Mouse (Mus musculus): ENCODE results near the gene Prss3. TPM values are rescaled to one million over a fixed set of nuclear protein-coding genes. Genes with fewer than 3 reads are reported as not detected.
"Not testable (repeated sequence)": the region's sequence is repeated elsewhere in the genome, so short reads cannot be mapped to it uniquely, and the experiment has no call there.

The Prss3 gene
- polyA plus RNA-seq (2014; fragmentation: Nextera tagmentation; extraction: Ambion mirVana): not detected in 2 replicates

GRCm38 (mm10) chr6:41377578-41377977 lies at the start of gene Prss3:
TSS of gene Prss3 (minus strand) at chr6:41377678.
- not testable (repeated sequence) for H3K27ac ChIP-seq (ENCODE audit: low read depth, low read length); H3K4me1 ChIP-seq (ENCODE audit: control insufficient read depth, insufficient read depth, low read length); H3K4me2 ChIP-seq (ENCODE audit: low read depth, low read length); H3K9me3 ChIP-seq (ENCODE audit: control insufficient read depth, low read length); H3K36me3 ChIP-seq (ENCODE audit: control insufficient read depth, insufficient read depth, low read length); H3K9ac ChIP-seq (replicated peaks; ENCODE audit: low read depth, low read length); H3K4me3 ChIP-seq (ENCODE audit: low read depth, low read length); H3K27me3 ChIP-seq (ENCODE audit: control insufficient read depth, insufficient read depth, low read length); ATAC-seq (ENCODE audit: low read depth)

- not testable (repeated sequence) for H3K36me3 ChIP-seq (ENCODE audit: control insufficient read depth, insufficient read depth, low read length); H3K9me3 ChIP-seq (ENCODE audit: control insufficient read depth, low read length); H3K4me2 ChIP-seq (ENCODE audit: low read depth, low read length); H3K9ac ChIP-seq (replicated peaks; ENCODE audit: low read depth, low read length); H3K4me1 ChIP-seq (ENCODE audit: control insufficient read depth, insufficient read depth, low read length); H3K4me3 ChIP-seq (ENCODE audit: low read depth, low read length); H3K27me3 ChIP-seq (ENCODE audit: control insufficient read depth, insufficient read depth, low read length); H3K27ac ChIP-seq (ENCODE audit: low read depth, low read length); ATAC-seq (ENCODE audit: low read depth)
These were observed 14.6 kb upstream of the Prss3 start, which contains the start of gene Gm5771 for GRCm38 (mm10) chr6:41392056-41392455. TSS of gene Gm5771 (plus strand) at chr6:41392356.

DNA sequence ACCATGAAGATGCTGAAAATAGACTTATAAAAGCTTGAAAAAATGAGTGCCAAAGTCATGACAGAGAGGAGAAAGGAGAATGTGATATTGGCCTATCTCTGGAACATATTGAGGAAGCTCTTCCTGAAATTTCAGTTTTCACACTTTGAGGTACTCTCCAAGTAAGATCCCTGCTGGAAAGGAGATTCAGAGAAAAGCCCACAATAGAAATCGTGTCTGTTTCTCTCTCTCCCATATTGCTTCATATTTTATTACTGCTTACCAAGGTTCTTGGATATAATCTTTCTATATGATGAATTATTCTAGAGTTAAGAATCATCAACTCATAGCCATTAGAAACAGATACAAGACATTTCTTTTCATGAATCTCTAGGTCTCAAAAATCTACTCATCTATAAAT lies 14.2 kb upstream of the Prss3 start:
- WGBS: 84% methylated on average over 1 of the region's 1 CpGs
- not testable (repeated sequence) for H3K9me3 ChIP-seq (ENCODE audit: control insufficient read depth, low read length); ATAC-seq (ENCODE audit: low read depth); H3K27ac ChIP-seq (ENCODE audit: low read depth, low read length); H3K9ac ChIP-seq (replicated peaks; ENCODE audit: low read depth, low read length); H3K4me1 ChIP-seq (ENCODE audit: control insufficient read depth, insufficient read depth, low read length); H3K4me3 ChIP-seq (ENCODE audit: low read depth, low read length); H3K36me3 ChIP-seq (ENCODE audit: control insufficient read depth, insufficient read depth, low read length); H3K27me3 ChIP-seq (ENCODE audit: control insufficient read depth, insufficient read depth, low read length); H3K4me2 ChIP-seq (ENCODE audit: low read depth, low read length)

DNA sequence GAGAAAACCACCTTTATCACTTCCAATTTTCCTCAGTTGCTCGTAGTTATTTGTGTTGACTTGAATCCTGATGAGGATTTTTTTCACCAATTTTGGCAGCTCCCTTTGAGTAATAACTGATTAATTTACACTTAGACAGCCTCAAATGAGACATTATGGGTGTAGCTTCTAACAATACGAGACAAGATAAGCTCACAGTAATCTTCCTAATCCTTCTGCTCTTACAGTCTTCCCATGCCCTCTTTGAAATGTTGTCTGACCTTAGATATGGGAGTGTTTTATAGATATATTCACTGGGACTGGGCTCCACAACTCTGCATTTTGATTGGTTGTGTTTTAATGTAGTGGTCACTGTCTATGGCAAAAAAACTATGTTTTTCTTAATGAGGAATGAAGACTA lies 9.3 kb upstream of the Prss3 start:
- no peak overlapping the region for H3K9ac ChIP-seq (replicated peaks; ENCODE audit: low read depth, low read length)
- H3K4me2 ChIP-seq (ENCODE audit: low read depth, low read length): no peak overlapping the region
- 96% methylated on average over 2 of the region's 2 CpGs for WGBS
- H3K4me1 ChIP-seq (ENCODE audit: control insufficient read depth, insufficient read depth, low read length): no peaks in the 10 kb centered on the region
- no peaks in the 10 kb centered on the region for H3K36me3 ChIP-seq (ENCODE audit: control insufficient read depth, insufficient read depth, low read length)
- ATAC-seq (ENCODE audit: low read depth): no peak
- no peak overlapping the region for H3K27ac ChIP-seq (ENCODE audit: low read depth, low read length)
- H3K4me3 ChIP-seq (ENCODE audit: low read depth, low read length): no peak overlapping the region
- no peaks in the 10 kb centered on the region for H3K9me3 ChIP-seq (ENCODE audit: control insufficient read depth, low read length)
- no peaks in the 10 kb centered on the region for H3K27me3 ChIP-seq (ENCODE audit: control insufficient read depth, insufficient read depth, low read length)

- not testable (repeated sequence) for ATAC-seq (ENCODE audit: low read depth); H3K27ac ChIP-seq (ENCODE audit: low read depth, low read length); H3K36me3 ChIP-seq (ENCODE audit: control insufficient read depth, insufficient read depth, low read length); H3K9ac ChIP-seq (replicated peaks; ENCODE audit: low read depth, low read length); H3K4me2 ChIP-seq (ENCODE audit: low read depth, low read length); H3K4me1 ChIP-seq (ENCODE audit: control insufficient read depth, insufficient read depth, low read length); H3K4me3 ChIP-seq (ENCODE audit: low read depth, low read length); H3K9me3 ChIP-seq (ENCODE audit: control insufficient read depth, low read length); H3K27me3 ChIP-seq (ENCODE audit: control insufficient read depth, insufficient read depth, low read length)
- 88% methylated on average over 1 of the region's 2 CpGs for WGBS
These were observed 3.7 kb downstream of the Prss3 start for GRCm38 (mm10) chr6:41373772-41374171.

GRCm38 (mm10) chr6:41353932-41354331 lies 23.5 kb downstream of the Prss3 start, which contains the start of gene Try10:
TSS of gene Try10 (plus strand) at chr6:41354105.
- no peak within 1 kb of the TSS for H3K27ac ChIP-seq (ENCODE audit: low read depth, low read length)
- H3K9me3 ChIP-seq (ENCODE audit: control insufficient read depth, low read length): no peaks in the 10 kb centered on the region
- H3K4me3 ChIP-seq (ENCODE audit: low read depth, low read length): no peak within 1 kb of the TSS
- H3K9ac ChIP-seq (replicated peaks; ENCODE audit: low read depth, low read length): no peak within 1 kb of the TSS
- H3K4me2 ChIP-seq (ENCODE audit: low read depth, low read length): no peak within 1 kb of the TSS
- WGBS: 81% methylated on average over 2 of the region's 2 CpGs
- no peaks in the 10 kb centered on the region for H3K36me3 ChIP-seq (ENCODE audit: control insufficient read depth, insufficient read depth, low read length)
- H3K27me3 ChIP-seq (ENCODE audit: control insufficient read depth, insufficient read depth, low read length): no peaks in the 10 kb centered on the region
- ATAC-seq (ENCODE audit: low read depth): no peak
- H3K4me1 ChIP-seq (ENCODE audit: control insufficient read depth, insufficient read depth, low read length): no peaks in the 10 kb centered on the region

Other genes starting within 250 kb of the Prss3 start
- gene Try4, start 75.4 kb downstream of the Prss3 start, polyA plus RNA-seq (2014; fragmentation: Nextera tagmentation; extraction: Ambion mirVana): not detected in 2 replicates
- 0.35 TPM in 1 of 2 replicates, not detected in the other for gene Try5, start 60.8 kb downstream of the Prss3 start, polyA plus RNA-seq (2014; fragmentation: Nextera tagmentation; extraction: Ambion mirVana)
- gene Try10, start 23.6 kb downstream of the Prss3 start, polyA plus RNA-seq (2014; fragmentation: Nextera tagmentation; extraction: Ambion mirVana): not detected in 2 replicates
- not detected in 2 replicates for gene Gm5771, start 14.7 kb upstream of the Prss3 start, polyA plus RNA-seq (2014; fragmentation: Nextera tagmentation; extraction: Ambion mirVana)
- not detected in 2 replicates for gene Gm10334, start 68.5 kb upstream of the Prss3 start, polyA plus RNA-seq (2014; fragmentation: Nextera tagmentation; extraction: Ambion mirVana)
- not detected in 2 replicates for gene Prss1, start 81.3 kb upstream of the Prss3 start, polyA plus RNA-seq (2014; fragmentation: Nextera tagmentation; extraction: Ambion mirVana)
- not detected in 2 replicates for gene Prss2, start 144.1 kb upstream of the Prss3 start, polyA plus RNA-seq (2014; fragmentation: Nextera tagmentation; extraction: Ambion mirVana)
- 30.4 and 40.3 TPM in 2 replicates for gene Ephb6, start 227.8 kb upstream of the Prss3 start, polyA plus RNA-seq (2014; fragmentation: Nextera tagmentation; extraction: Ambion mirVana)